Mouse (Mus musculus): Measurements from ENCODE around the gene Slc39a13. TPM values are rescaled to one million over a fixed set of nuclear protein-coding genes. Genes with fewer than 3 reads are reported as not detected.

Slc39a13 gene
- polyA plus RNA-seq, 1 experiment from 2014 or later: 50.6 TPM

DNA sequence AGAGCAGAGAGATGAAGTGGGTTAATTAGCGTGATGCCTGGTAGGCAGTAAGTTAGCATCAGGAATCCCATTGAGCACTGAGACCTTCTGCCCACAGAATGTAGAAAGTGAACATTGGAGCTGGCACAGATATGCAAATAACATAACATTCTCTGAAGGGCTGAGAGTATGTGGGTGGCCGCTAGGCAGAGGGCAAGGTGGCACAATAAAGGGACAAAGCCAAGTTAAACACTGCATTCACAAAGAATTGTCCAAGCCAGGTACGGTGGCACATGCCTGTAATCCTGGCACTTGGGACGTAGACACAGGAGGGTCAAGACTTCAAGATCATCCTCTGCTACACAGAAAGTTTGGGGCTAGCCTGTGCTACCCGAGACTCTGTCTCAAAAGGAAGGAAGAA is 39.0 kb upstream of the Slc39a13 start:
- no peak for ATAC-seq (ENCODE audit: insufficient number of reproducible peaks, insufficient read depth, low FRiP score, low read depth)
- no peak overlapping the region for H3K4me3 ChIP-seq (ENCODE audit: control insufficient read depth in 1 of 2, insufficient read depth in 1 of 2, low read depth in 1 of 2, low read length in 2 of 2)
- no peak overlapping the region for H3K4me2 ChIP-seq (ENCODE audit: low read length)
- peaks cover 13 to 15% of the 10 kb centered on the region in 2 experiments for H3K4me1 ChIP-seq (ENCODE audit: control insufficient read depth in 2 of 2, insufficient read depth in 2 of 2, low read length in 2 of 2)
- no peaks in the 10 kb centered on the region for H3K9me3 ChIP-seq (ENCODE audit: control insufficient read depth, low read length)
- H3K27me3 ChIP-seq (ENCODE audit: control insufficient read depth, insufficient read depth, low read length): no peaks in the 10 kb centered on the region
- H3K36me3 ChIP-seq (ENCODE audit: control insufficient read depth, insufficient read depth, low read length): no peaks in the 10 kb centered on the region
- no peak overlapping the region for H3K27ac ChIP-seq (replicated peaks in 1 of 2; ENCODE audit: control insufficient read depth in 1 of 2, insufficient read depth in 1 of 2, low read depth in 2 of 2, low read length in 2 of 2)
- WGBS: 78% methylated on average over 5 of the region's 5 CpGs
- no peak overlapping the region for H3K9ac ChIP-seq (ENCODE audit: low read length)

DNA sequence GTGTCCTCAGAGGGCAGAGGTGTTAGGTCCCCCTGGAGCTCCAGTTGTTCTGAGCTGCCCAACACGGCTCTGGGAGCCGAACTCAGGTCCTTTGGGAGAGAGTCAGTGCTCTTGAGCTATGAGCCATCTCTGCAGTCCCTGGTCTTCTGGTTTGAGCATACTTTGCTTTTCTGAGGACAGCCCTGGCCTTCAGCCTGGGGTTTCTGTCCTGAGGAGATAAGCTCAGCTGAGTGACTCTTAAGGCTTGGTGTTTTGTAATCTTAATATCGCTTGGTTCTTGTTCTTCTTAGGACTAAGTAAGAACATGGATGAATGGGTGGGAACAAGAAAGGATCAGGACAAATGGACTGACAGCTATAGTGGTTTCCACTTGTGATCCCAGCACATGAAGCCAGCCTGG is 37.9 kb upstream of the Slc39a13 start:
- peaks cover 11 to 12% of the 10 kb centered on the region in 2 experiments for H3K4me1 ChIP-seq (ENCODE audit: control insufficient read depth in 2 of 2, insufficient read depth in 2 of 2, low read length in 2 of 2)
- no peak overlapping the region for H3K4me2 ChIP-seq (ENCODE audit: low read length)
- H3K27me3 ChIP-seq (ENCODE audit: control insufficient read depth, insufficient read depth, low read length): no peaks in the 10 kb centered on the region
- no peak overlapping the region for H3K4me3 ChIP-seq (ENCODE audit: control insufficient read depth in 1 of 2, insufficient read depth in 1 of 2, low read depth in 1 of 2, low read length in 2 of 2)
- no peak overlapping the region for H3K27ac ChIP-seq (replicated peaks in 1 of 2; ENCODE audit: control insufficient read depth in 1 of 2, insufficient read depth in 1 of 2, low read depth in 2 of 2, low read length in 2 of 2)
- no peak overlapping the region for H3K9ac ChIP-seq (ENCODE audit: low read length)
- H3K9me3 ChIP-seq (ENCODE audit: control insufficient read depth, low read length): no peaks in the 10 kb centered on the region
- H3K36me3 ChIP-seq (ENCODE audit: control insufficient read depth, insufficient read depth, low read length): no peaks in the 10 kb centered on the region
- WGBS: 72% methylated on average over 3 of the region's 3 CpGs
- ATAC-seq (ENCODE audit: insufficient number of reproducible peaks, insufficient read depth, low FRiP score, low read depth): no peak

DNA sequence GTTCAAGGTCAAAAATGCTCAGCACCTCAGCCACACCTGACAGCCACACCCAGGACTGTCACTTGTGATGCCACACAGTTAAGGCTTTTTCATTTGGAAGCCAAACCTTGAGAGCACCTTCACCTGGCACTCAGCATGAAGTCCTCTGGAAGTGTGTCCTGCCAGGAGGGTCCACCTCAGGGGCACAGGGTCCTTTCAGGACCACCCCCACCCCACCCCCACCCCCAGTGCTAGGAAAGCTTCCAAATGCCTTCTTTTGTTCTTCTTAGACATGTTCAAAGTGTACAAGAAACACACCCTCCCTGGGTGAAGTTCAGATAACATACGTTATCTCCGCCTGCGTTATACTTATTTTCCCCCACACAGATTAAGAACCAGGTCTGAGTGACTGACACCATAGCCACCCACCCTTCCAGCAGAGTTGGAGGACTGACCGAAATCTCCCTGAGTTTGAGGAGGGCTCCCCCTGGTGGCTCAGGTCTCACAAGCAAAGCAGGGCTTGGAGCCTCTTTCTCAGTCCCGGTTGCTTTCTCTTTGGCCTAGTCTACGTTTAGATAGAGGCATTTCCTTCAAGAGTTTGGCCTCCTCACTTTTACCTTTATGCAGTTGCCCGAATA is 31.0 kb upstream of the Slc39a13 start:
- H3K27ac ChIP-seq (replicated peaks in 1 of 2; ENCODE audit: control insufficient read depth in 1 of 2, insufficient read depth in 1 of 2, low read depth in 2 of 2, low read length in 2 of 2): no peak overlapping the region
- no peaks in the 10 kb centered on the region for H3K36me3 ChIP-seq (ENCODE audit: control insufficient read depth, insufficient read depth, low read length)
- no peaks in the 10 kb centered on the region for H3K27me3 ChIP-seq (ENCODE audit: control insufficient read depth, insufficient read depth, low read length)
- no peaks in the 10 kb centered on the region for H3K9me3 ChIP-seq (ENCODE audit: control insufficient read depth, low read length)
- ATAC-seq (ENCODE audit: insufficient number of reproducible peaks, insufficient read depth, low FRiP score, low read depth): peak; percentile 63
- 0 out of 2 replicates have a peak overlapping the region, but pooled peaks have one; percentile 5 for H3K4me2 ChIP-seq (ENCODE audit: low read length)
- H3K4me1 ChIP-seq (ENCODE audit: control insufficient read depth in 2 of 2, insufficient read depth in 2 of 2, low read length in 2 of 2): peaks cover 4 to 10% of the 10 kb centered on the region in 2 experiments; a peak in 2 of 4 replicates
- H3K4me3 ChIP-seq (ENCODE audit: control insufficient read depth in 1 of 2, insufficient read depth in 1 of 2, low read depth in 1 of 2, low read length in 2 of 2): no peak overlapping the region
- WGBS: 3% methylated on average over 7 of the region's 7 CpGs
- peak overlapping the region; percentile 3; the same call in 1 of the 2 replicates for H3K9ac ChIP-seq (ENCODE audit: low read length)

DNA sequence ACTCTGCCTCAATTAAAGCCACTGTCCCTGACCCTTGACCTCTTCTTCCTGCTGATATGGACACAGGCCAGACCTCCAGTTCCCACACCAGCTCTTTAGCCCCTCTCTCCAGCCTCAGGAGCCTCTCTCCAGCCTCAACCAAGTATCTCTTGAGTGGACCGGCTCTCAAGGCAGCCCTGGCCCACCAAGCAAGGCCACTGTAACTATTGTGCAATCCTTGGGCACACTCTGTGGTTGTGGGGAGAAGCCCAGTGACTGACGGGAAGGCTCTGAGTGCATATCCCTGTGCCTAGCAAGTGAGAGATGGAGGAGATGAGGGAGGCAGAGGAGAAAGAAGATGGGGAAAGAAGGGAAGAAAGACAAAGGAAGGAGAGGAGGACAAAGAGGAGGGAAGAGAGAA is 27.9 kb upstream of the Slc39a13 start:
- ATAC-seq (ENCODE audit: insufficient number of reproducible peaks, insufficient read depth, low FRiP score, low read depth): no peak
- peaks cover 4 to 10% of the 10 kb centered on the region in 2 experiments; a peak in 2 of 4 replicates for H3K4me1 ChIP-seq (ENCODE audit: control insufficient read depth in 2 of 2, insufficient read depth in 2 of 2, low read length in 2 of 2)
- no peak overlapping the region for H3K27ac ChIP-seq (replicated peaks in 1 of 2; ENCODE audit: control insufficient read depth in 1 of 2, insufficient read depth in 1 of 2, low read depth in 2 of 2, low read length in 2 of 2)
- no peak overlapping the region for H3K4me2 ChIP-seq (ENCODE audit: low read length)
- no peaks in the 10 kb centered on the region for H3K9me3 ChIP-seq (ENCODE audit: control insufficient read depth, low read length)
- no peaks in the 10 kb centered on the region for H3K27me3 ChIP-seq (ENCODE audit: control insufficient read depth, insufficient read depth, low read length)
- no peak overlapping the region for H3K4me3 ChIP-seq (ENCODE audit: control insufficient read depth in 1 of 2, insufficient read depth in 1 of 2, low read depth in 1 of 2, low read length in 2 of 2)
- WGBS: 70% methylated on average over 2 of the region's 2 CpGs
- H3K36me3 ChIP-seq (ENCODE audit: control insufficient read depth, insufficient read depth, low read length): no peaks in the 10 kb centered on the region
- H3K9ac ChIP-seq (ENCODE audit: low read length): no peak overlapping the region

DNA sequence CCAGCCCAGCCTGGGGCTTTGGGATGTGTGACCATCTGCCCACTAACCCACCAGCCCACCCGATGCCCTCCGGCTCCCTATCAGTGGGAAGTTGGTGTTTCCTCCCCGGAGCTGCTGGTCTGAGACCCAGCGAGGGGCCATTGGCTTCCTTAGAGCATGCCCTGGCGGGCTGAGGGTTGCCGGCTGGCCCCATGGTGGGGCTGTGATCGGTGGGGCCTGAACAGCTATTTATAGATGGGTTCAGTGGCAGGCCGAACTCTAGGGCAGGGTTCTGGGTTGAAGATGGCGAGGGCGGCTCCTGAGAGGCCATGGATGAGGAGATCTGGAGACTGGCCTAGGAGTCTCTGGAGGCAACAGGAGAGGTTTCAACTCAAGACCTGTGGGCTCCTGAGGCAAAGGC is 26.8 kb upstream of the Slc39a13 start:
- no peak for ATAC-seq (ENCODE audit: insufficient number of reproducible peaks, insufficient read depth, low FRiP score, low read depth)
- Histone ChIP-seq H3K36me3 (ENCODE audit: control insufficient read depth, insufficient read depth, low read length) (no peaks in the 10 kb centered on the region), H3K27me3 (ENCODE audit: control insufficient read depth, insufficient read depth, low read length) (no peaks in the 10 kb centered on the region), H3K4me1 (ENCODE audit: control insufficient read depth in 2 of 2, insufficient read depth in 2 of 2, low read length in 2 of 2) (peaks cover 4 to 10% of the 10 kb centered on the region in 2 experiments; a peak in 2 of 4 replicates), H3K4me2 (ENCODE audit: low read length) (no peak overlapping the region), H3K4me3 (ENCODE audit: control insufficient read depth in 1 of 2, insufficient read depth in 1 of 2, low read depth in 1 of 2, low read length in 2 of 2) (no peak overlapping the region), H3K27ac (replicated peaks in 1 of 2; ENCODE audit: control insufficient read depth in 1 of 2, insufficient read depth in 1 of 2, low read depth in 2 of 2, low read length in 2 of 2) (no peak overlapping the region), H3K9me3 (ENCODE audit: control insufficient read depth, low read length) (no peaks in the 10 kb centered on the region), H3K9ac (ENCODE audit: low read length) (0 out of 2 replicates have a peak overlapping the region, but pooled peaks have one; percentile 25)
- 59% methylated on average over 10 of the region's 10 CpGs for WGBS

DNA sequence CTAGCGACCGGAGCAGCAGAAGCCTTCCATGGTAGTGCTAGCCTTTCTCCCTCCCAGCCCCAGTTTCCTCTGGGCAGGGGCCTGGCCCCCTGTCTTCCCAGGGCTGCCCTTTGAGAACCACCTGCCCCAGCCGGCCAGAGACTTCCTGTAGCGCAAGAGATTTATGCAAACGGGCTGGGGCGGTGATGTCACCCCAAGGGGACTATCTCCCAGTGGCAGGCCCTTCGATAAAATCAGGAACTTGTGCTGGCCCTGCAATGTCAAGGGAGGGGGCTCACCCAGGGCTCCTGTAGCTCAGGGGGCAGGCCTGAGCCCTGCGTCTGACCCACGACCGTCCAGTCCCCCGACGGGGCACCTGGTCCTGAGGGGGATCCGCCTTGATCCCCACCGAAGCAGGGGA is 26.3 kb upstream of the Slc39a13 start:
- no peak overlapping the region for H3K4me2 ChIP-seq (ENCODE audit: low read length)
- no peaks in the 10 kb centered on the region for H3K27me3 ChIP-seq (ENCODE audit: control insufficient read depth, insufficient read depth, low read length)
- peaks cover 4 to 10% of the 10 kb centered on the region in 2 experiments; a peak in 2 of 4 replicates for H3K4me1 ChIP-seq (ENCODE audit: control insufficient read depth in 2 of 2, insufficient read depth in 2 of 2, low read length in 2 of 2)
- no peak overlapping the region for H3K4me3 ChIP-seq (ENCODE audit: control insufficient read depth in 1 of 2, insufficient read depth in 1 of 2, low read depth in 1 of 2, low read length in 2 of 2)
- H3K27ac ChIP-seq (replicated peaks in 1 of 2; ENCODE audit: control insufficient read depth in 1 of 2, insufficient read depth in 1 of 2, low read depth in 2 of 2, low read length in 2 of 2): no peak overlapping the region
- no peaks in the 10 kb centered on the region for H3K36me3 ChIP-seq (ENCODE audit: control insufficient read depth, insufficient read depth, low read length)
- H3K9ac ChIP-seq (ENCODE audit: low read length): no peak overlapping the region
- whole genome bisulfite sequencing: 56% methylated on average over 14 of the region's 14 CpGs
- ATAC-seq (ENCODE audit: insufficient number of reproducible peaks, insufficient read depth, low FRiP score, low read depth): no peak
- no peaks in the 10 kb centered on the region for H3K9me3 ChIP-seq (ENCODE audit: control insufficient read depth, low read length)

DNA sequence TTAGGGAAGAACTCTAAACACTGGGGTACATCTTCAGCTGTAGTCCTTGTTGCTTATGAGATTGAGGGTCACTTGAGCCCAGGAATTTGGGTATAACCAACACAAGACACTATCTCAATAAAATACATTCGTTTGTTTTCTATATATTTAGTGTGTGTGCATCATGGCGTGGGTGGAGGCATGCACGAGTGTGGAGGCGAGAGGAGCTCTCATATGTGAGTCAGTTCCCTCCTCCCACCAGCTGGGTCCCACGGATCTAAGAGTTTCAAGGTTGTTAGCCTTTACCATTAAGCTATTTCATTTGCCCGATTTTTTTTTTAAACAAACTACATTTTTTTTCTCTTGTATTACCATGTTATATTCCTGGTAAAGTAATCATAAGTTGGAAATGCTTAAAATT is 20.6 kb upstream of the Slc39a13 start:
- Histone ChIP-seq H3K4me1 (ENCODE audit: control insufficient read depth in 2 of 2, insufficient read depth in 2 of 2, low read length in 2 of 2) (no peaks in the 10 kb centered on the region), H3K4me3 (ENCODE audit: control insufficient read depth in 1 of 2, insufficient read depth in 1 of 2, low read depth in 1 of 2, low read length in 2 of 2) (no peak overlapping the region), H3K4me2 (ENCODE audit: low read length) (no peak overlapping the region), H3K27ac (replicated peaks in 1 of 2; ENCODE audit: control insufficient read depth in 1 of 2, insufficient read depth in 1 of 2, low read depth in 2 of 2, low read length in 2 of 2) (no peak overlapping the region), H3K36me3 (ENCODE audit: control insufficient read depth, insufficient read depth, low read length) (no peaks in the 10 kb centered on the region), H3K9me3 (ENCODE audit: control insufficient read depth, low read length) (no peaks in the 10 kb centered on the region), H3K27me3 (ENCODE audit: control insufficient read depth, insufficient read depth, low read length) (no peaks in the 10 kb centered on the region), H3K9ac (ENCODE audit: low read length) (no peak overlapping the region)
- WGBS: 63% methylated on average over 6 of the region's 6 CpGs
- ATAC-seq (ENCODE audit: insufficient number of reproducible peaks, insufficient read depth, low FRiP score, low read depth): no peak

DNA sequence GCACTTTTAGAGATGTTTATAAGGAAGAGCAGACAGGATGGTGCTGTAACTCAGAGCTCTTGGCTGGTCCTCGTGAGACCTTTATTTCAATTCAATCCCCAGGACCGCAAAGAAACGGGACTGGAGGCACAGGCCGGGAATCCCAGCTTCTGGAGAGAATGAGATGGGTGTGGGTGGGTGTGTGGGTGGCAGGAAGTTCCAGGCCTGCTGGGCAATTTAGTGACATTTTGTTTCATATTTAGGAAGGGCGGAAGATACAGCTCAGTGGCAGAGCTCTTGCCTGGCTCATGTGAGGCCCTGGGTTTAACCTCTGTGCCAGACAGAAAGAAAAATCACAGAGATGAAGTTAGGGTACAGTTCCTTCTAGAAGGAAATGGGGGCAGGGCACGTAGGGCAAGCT is 20.0 kb upstream of the Slc39a13 start:
- no peaks in the 10 kb centered on the region for H3K4me1 ChIP-seq (ENCODE audit: control insufficient read depth in 2 of 2, insufficient read depth in 2 of 2, low read length in 2 of 2)
- H3K4me2 ChIP-seq (ENCODE audit: low read length): no peak overlapping the region
- no peaks in the 10 kb centered on the region for H3K27me3 ChIP-seq (ENCODE audit: control insufficient read depth, insufficient read depth, low read length)
- H3K36me3 ChIP-seq (ENCODE audit: control insufficient read depth, insufficient read depth, low read length): no peaks in the 10 kb centered on the region
- no peak overlapping the region for H3K27ac ChIP-seq (replicated peaks in 1 of 2; ENCODE audit: control insufficient read depth in 1 of 2, insufficient read depth in 1 of 2, low read depth in 2 of 2, low read length in 2 of 2)
- ATAC-seq (ENCODE audit: insufficient number of reproducible peaks, insufficient read depth, low FRiP score, low read depth): no peak
- no peaks in the 10 kb centered on the region for H3K9me3 ChIP-seq (ENCODE audit: control insufficient read depth, low read length)
- whole genome bisulfite sequencing: 66% methylated on average over 6 of the region's 6 CpGs
- H3K4me3 ChIP-seq (ENCODE audit: control insufficient read depth in 1 of 2, insufficient read depth in 1 of 2, low read depth in 1 of 2, low read length in 2 of 2): no peak overlapping the region
- H3K9ac ChIP-seq (ENCODE audit: low read length): no peak overlapping the region

Measured in heart, embryonic 14.5 days (tissue).